Mouse (Mus musculus): Measurements from ENCODE around the gene Cyp1a1. TPM values are rescaled to one million over a fixed set of nuclear protein-coding genes. Genes with fewer than 3 reads are reported as not detected.

The Cyp1a1 gene
- total RNA-seq (2023; ENCODE audit: inconsistent age), result not detected in 4 replicates

GRCm38 (mm10) chr9:57687751-57688150 is at the start of gene Cyp1a1:
Cyp1a1 (plus strand) TSS chr9:57687928.

GRCm38 (mm10) chr9:57653283-57653682 is 34.4 kb upstream of the Cyp1a1 start, which contains the start of gene Csk:
Csk (minus strand) TSS chr9:57653631.

GRCm38 (mm10) chr9:57683520-57683919 is 4.2 kb upstream of the Cyp1a1 start, which contains the start of gene Cyp1a2:
Cyp1a2 (minus strand) TSS chr9:57683703.

GRCm38 (mm10) chr9:57708068-57708719 is 20.5 kb downstream of the Cyp1a1 start, which contains the start of gene Edc3:
Edc3 (plus strand) TSS chr9:57708540.

Other genes with a start within 250 kb of the Cyp1a1 start
- 69.4 to 80.2 TPM (median 74.0 TPM) in 4 replicates for gene Ppcdc, start 247.8 kb upstream of the Cyp1a1 start, total RNA-seq (2023; ENCODE audit: inconsistent age)
- 0.16 to 0.90 TPM (median 0.38 TPM) in 3 of 4 replicates, not detected in the other for gene Scamp5, start 219.9 kb upstream of the Cyp1a1 start, total RNA-seq (2023; ENCODE audit: inconsistent age)
- 0.36 to 0.48 TPM in 2 of 4 replicates, not detected in the others for gene Rpp25, start 183.9 kb upstream of the Cyp1a1 start, total RNA-seq (2023; ENCODE audit: inconsistent age)
- 89.9 to 126 TPM (median 108 TPM) in 4 replicates for gene Cox5a, start 166.7 kb upstream of the Cyp1a1 start, total RNA-seq (2023; ENCODE audit: inconsistent age)
- 15.5 to 17.5 TPM (median 16.7 TPM) in 4 replicates for gene Fam219b, start 150.4 kb upstream of the Cyp1a1 start, total RNA-seq (2023; ENCODE audit: inconsistent age)
- 11.5 to 14.4 TPM (median 13.1 TPM) in 4 replicates for gene Mpi, start 135.2 kb upstream of the Cyp1a1 start, total RNA-seq (2023; ENCODE audit: inconsistent age)
- 118 to 122 TPM (median 121 TPM) in 4 replicates for gene Scamp2, start 127.0 kb upstream of the Cyp1a1 start, total RNA-seq (2023; ENCODE audit: inconsistent age)
- 81.7 to 91.7 TPM (median 88.2 TPM) in 4 replicates for gene Ulk3, start 98.5 kb upstream of the Cyp1a1 start, total RNA-seq (2023; ENCODE audit: inconsistent age)
- 0.96 TPM in 1 of 4 replicates, not detected in the others for gene Cplx3, start 81.6 kb upstream of the Cyp1a1 start, total RNA-seq (2023; ENCODE audit: inconsistent age)
- gene Lman1l, start 67.2 kb upstream of the Cyp1a1 start, total RNA-seq (2023; ENCODE audit: inconsistent age), result 0.39 to 0.90 TPM (median 0.57 TPM) in 4 replicates
- gene Csk, start 34.3 kb upstream of the Cyp1a1 start, total RNA-seq (2023; ENCODE audit: inconsistent age), result 558 to 628 TPM (median 613 TPM) in 4 replicates
- not detected in 4 replicates for gene Cyp1a2, start 4.2 kb upstream of the Cyp1a1 start, total RNA-seq (2023; ENCODE audit: inconsistent age)
- gene Edc3, start 20.6 kb downstream of the Cyp1a1 start, total RNA-seq (2023; ENCODE audit: inconsistent age), result 22.2 to 23.7 TPM (median 22.7 TPM) in 4 replicates
- gene Clk3, start 77.9 kb downstream of the Cyp1a1 start, total RNA-seq (2023; ENCODE audit: inconsistent age), result 208 to 232 TPM (median 224 TPM) in 4 replicates
- 103 to 110 TPM (median 105 TPM) in 4 replicates for gene Arid3b, start 148.9 kb downstream of the Cyp1a1 start, total RNA-seq (2023; ENCODE audit: inconsistent age)
- 71.4 to 95.6 TPM (median 83.5 TPM) in 4 replicates for gene Ubl7, start 223.1 kb downstream of the Cyp1a1 start, total RNA-seq (2023; ENCODE audit: inconsistent age)